Mouse (Mus musculus) olfactory bulb, adult 2 months (tissue): ENCODE measurements around the gene Palld.
A peak's percentile ranks its signal among the peaks of the same experiment; 100 is the strongest.

Source experiments
- CTCF ChIP-seq: fragments of 200-500 bp; IDR thresholded peaks from 2 replicates; pipeline ENCODE4 v1.5.1; 2012; ENCODE audit warnings: low read depth, mild to moderate bottlenecking, low read length, moderate library complexity; ENCODE audit not compliant: insufficient read depth
- POLR2A ChIP-seq: fragments of 200-500 bp; IDR thresholded peaks from 2 replicates; pipeline ENCODE4 v1.6.1; 2012; ENCODE audit warnings: mild to moderate bottlenecking, low read depth, low read length, moderate library complexity; ENCODE audit not compliant: insufficient read depth

DNA sequence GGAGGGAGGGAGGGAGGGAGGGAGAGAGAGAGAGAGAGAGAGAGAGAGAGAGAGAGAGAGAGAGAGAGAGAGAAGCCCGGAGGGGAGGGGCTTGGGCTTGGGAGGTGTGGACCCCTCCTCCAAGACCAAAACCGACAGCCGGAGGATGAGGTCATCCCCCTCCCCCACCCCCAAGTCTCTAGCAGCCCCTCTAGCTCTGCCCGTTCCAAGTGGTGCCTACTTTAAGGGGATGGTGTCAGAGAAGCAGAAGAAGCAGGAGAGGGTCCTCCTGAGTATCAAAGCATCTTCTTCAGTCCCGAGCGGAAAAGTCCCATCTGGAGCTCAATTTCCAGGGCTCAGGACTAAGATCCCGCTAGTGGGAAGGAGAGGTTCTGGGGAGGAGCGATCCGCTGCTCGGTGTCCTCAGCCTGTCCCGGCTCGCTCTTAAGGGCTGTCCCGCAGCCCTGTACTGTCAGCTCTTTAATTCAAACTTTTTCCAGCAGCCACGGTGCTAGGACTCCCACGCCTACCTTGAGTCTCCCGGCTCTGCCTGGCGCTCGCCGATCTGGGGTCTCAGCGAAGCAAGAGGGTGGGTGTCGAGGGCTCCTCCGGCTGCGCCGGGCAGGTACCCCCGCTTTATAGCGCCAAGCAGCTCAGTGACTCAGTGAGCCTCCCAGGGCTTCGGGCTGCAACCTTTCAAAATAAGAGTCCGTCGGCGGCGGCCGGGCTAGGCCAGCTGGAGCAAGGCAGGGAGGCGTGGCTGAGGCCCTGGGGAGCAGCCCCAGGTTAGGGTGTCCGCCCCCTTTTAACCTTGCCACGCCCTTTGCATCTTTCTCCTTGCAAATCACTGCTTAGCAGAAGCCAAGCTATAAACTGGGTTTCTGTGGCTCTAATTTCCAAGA is 311.7 kb downstream of the Palld start:
- TF ChIP-seq CTCF (0 out of 2 replicates have a peak, but pooled peaks have one; percentile 20), POLR2A (no peak)
